Mouse (Mus musculus): ENCODE measurements around the gene Rufy2. TPM values are rescaled to one million over a fixed set of nuclear protein-coding genes. Genes with fewer than 3 reads are reported as not detected.
"Not testable (repeated sequence)": the region's sequence is repeated elsewhere in the genome, so short reads cannot be mapped to it uniquely, and the experiment has no call there.

Rufy2 gene
- total RNA-seq, 2 experiments from 2014 or later: 5.1 to 6.0 TPM

- ATAC-seq (replicated peaks; ENCODE audit: poor library complexity): no peak
Measured at GRCm38 (mm10) chr10:63049106-63049505, 69.1 kb downstream of the Rufy2 start.

GRCm38 (mm10) chr10:63051267-63051666 lies 71.2 kb downstream of the Rufy2 start:
- ATAC-seq (replicated peaks; ENCODE audit: poor library complexity): no peak

- no peak for ATAC-seq (replicated peaks; ENCODE audit: poor library complexity)
Measured at GRCm38 (mm10) chr10:63052011-63052410, 72.0 kb downstream of the Rufy2 start.

- ATAC-seq (replicated peaks; ENCODE audit: poor library complexity): no peak
Measured at GRCm38 (mm10) chr10:63053007-63053406, 73.0 kb downstream of the Rufy2 start.

GRCm38 (mm10) chr10:63054071-63054470 lies 74.0 kb downstream of the Rufy2 start:
- ATAC-seq (replicated peaks; ENCODE audit: poor library complexity): not testable (repeated sequence)

- ATAC-seq (replicated peaks; ENCODE audit: poor library complexity): no peak
Measured at GRCm38 (mm10) chr10:63054586-63054985, 74.6 kb downstream of the Rufy2 start.

GRCm38 (mm10) chr10:63056966-63057750 lies 77.1 kb downstream of the Rufy2 start:
- no peak for ATAC-seq (replicated peaks; ENCODE audit: poor library complexity)

GRCm38 (mm10) chr10:63059862-63060261 lies 79.8 kb downstream of the Rufy2 start, which contains the start of gene Pbld1:
TSS of gene Pbld1 (plus strand) at chr10:63060162.
- no peak for ATAC-seq (replicated peaks; ENCODE audit: poor library complexity)

GRCm38 (mm10) chr10:63060406-63060805 lies 80.4 kb downstream of the Rufy2 start:
- ATAC-seq (replicated peaks; ENCODE audit: poor library complexity): 0 out of 2 replicates have a peak, but pooled peaks have one; percentile 9

- ATAC-seq (replicated peaks; ENCODE audit: poor library complexity): no peak
Measured at GRCm38 (mm10) chr10:63061266-63061665, 81.2 kb downstream of the Rufy2 start.

- no peak for ATAC-seq (replicated peaks; ENCODE audit: poor library complexity)
Measured at GRCm38 (mm10) chr10:63062696-63063095, 82.7 kb downstream of the Rufy2 start.

GRCm38 (mm10) chr10:63063365-63063764 lies 83.3 kb downstream of the Rufy2 start:
- no peak for ATAC-seq (replicated peaks; ENCODE audit: poor library complexity)

GRCm38 (mm10) chr10:63064516-63064915 lies 84.5 kb downstream of the Rufy2 start:
- no peak for ATAC-seq (replicated peaks; ENCODE audit: poor library complexity)

- no peak for ATAC-seq (replicated peaks; ENCODE audit: poor library complexity)
Measured at GRCm38 (mm10) chr10:63065561-63065960, 85.5 kb downstream of the Rufy2 start.

GRCm38 (mm10) chr10:63065988-63066387 lies 86.0 kb downstream of the Rufy2 start:
- ATAC-seq (replicated peaks; ENCODE audit: poor library complexity): peak; percentile 99

Other genes with a start within 250 kb of the Rufy2 start
- 123 and 174 TPM in 2 replicates for gene Ccar1, start 187.9 kb upstream of the Rufy2 start, total RNA-seq (2015)
- gene Ccar1, start 187.9 kb upstream of the Rufy2 start, total RNA-seq (2017): 101 and 138 TPM in 2 replicates
- gene Tet1, start 71.2 kb upstream of the Rufy2 start, total RNA-seq (2015): 12.1 and 17.9 TPM in 2 replicates
- 9.5 and 12.0 TPM in 2 replicates for gene Tet1, start 71.2 kb upstream of the Rufy2 start, total RNA-seq (2017)
- gene Slc25a16, start 59.6 kb upstream of the Rufy2 start, total RNA-seq (2015): 19.3 and 21.0 TPM in 2 replicates
- gene Slc25a16, start 59.6 kb upstream of the Rufy2 start, total RNA-seq (2017): 16.6 and 18.0 TPM in 2 replicates
- 42.7 and 47.7 TPM in 2 replicates for gene Dna2, start 33.2 kb upstream of the Rufy2 start, total RNA-seq (2015)
- gene Dna2, start 33.2 kb upstream of the Rufy2 start, total RNA-seq (2017): 49.9 and 53.8 TPM in 2 replicates
- gene Hnrnph3, start 44.0 kb downstream of the Rufy2 start, total RNA-seq (2015): 20.2 and 28.5 TPM in 2 replicates
- 23.9 and 51.9 TPM in 2 replicates for gene Hnrnph3, start 44.0 kb downstream of the Rufy2 start, total RNA-seq (2017)
- 0.66 TPM in 1 of 2 replicates, not detected in the other for gene Pbld2, start 44.1 kb downstream of the Rufy2 start, total RNA-seq (2015)
- gene Pbld2, start 44.1 kb downstream of the Rufy2 start, total RNA-seq (2017): not detected in 2 replicates
- 0.27 and 0.32 TPM in 2 replicates for gene Pbld1, start 79.9 kb downstream of the Rufy2 start, total RNA-seq (2015)
- 0.17 TPM in 1 of 2 replicates, not detected in the other for gene Pbld1, start 79.9 kb downstream of the Rufy2 start, total RNA-seq (2017)
- gene Atoh7, start 119.4 kb downstream of the Rufy2 start, total RNA-seq (2015): not detected in 2 replicates
- not detected in 2 replicates for gene Atoh7, start 119.4 kb downstream of the Rufy2 start, total RNA-seq (2017)
- not detected in 2 replicates for gene Mypn, start 223.7 kb downstream of the Rufy2 start, total RNA-seq (2015)
- not detected in 2 replicates for gene Mypn, start 223.7 kb downstream of the Rufy2 start, total RNA-seq (2017)

Data from megakaryocyte progenitor cell, adult 5-6 weeks (primary cell).